Mouse (Mus musculus) ES-E14 (cell line): ENCODE results near the gene Gipc3.

Source experiments
- CHD2 ChIP-seq: IDR thresholded peaks from 2 replicates; pipeline ENCODE4 v1.6.1; 2014; ENCODE audit warnings: mild to moderate bottlenecking, low read depth, low read length, inconsistent platforms
- MAFK ChIP-seq: IDR thresholded peaks from 2 replicates; pipeline ENCODE4 v1.6.1; 2014; ENCODE audit warnings: mild to moderate bottlenecking, low read depth, low read length, inconsistent platforms; ENCODE audit not compliant: insufficient read depth
- ZC3H11A ChIP-seq: IDR thresholded peaks from 2 replicates; pipeline ENCODE4 v1.6.1; 2012; ENCODE audit warnings: low read depth, mild to moderate bottlenecking, inconsistent platforms, low read length, borderline replicate concordance

DNA sequence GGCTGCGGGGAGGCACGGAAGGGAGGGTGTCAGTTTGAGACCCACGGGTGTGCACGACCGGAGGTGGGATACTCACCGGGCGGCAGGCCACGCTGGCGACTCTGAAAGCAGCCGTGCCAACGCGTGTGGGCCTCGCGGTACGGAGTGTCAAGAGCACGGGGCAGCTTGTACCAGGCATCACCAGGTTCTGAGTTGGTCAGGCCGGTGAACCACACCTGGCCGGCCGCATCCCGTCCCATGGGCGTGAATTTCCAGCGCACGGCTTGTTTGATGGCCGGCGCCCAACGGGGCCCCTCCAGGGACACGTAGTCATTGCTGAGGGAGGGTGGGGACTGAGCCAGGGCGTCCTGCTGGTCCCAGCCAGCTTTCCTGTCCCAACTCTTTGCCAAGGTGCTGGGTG is 21.6 kb upstream of the Gipc3 start:
- TF ChIP-seq ZC3H11A (no peak), MAFK (no peak), CHD2 (no peak)
